Mouse (Mus musculus): ENCODE results near the gene Ddx39b.
A peak's percentile ranks its signal among the peaks of the same experiment; 100 is the strongest.

Ddx39b gene

DNA sequence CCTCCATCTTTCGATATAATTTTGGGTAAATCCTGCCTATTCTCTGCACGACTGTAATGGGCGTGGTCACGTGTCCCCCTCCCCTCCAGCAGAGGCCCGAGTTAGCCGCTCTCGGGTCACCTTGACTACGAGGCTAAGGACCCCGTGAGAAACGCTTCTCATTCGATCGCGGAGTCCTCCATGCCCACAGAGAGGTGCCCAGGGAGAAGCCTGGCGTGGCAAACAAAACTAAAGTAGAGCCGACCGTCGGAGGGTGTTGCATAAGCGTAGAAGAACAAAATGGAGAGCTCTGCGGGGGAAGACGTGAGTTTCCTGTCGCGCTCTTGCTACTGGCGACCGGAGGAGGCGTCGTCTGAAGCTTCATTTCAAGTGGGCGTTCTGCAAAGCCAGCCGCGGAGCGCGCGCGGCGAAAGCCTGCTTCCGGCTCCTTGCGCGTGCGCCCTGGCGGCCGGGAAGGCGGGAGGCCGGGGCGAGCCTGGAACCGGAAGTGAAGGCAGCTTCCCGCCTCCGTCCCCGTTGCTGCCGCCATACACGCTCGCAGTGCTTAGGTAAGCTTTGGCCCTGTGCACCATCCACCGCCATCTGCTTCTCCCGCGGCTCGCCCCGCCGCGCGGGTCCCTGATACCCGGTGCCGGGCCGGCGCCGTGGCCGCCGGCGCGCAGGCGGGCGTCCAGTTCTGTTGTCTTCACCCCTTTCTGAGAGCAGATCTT, at the start of gene Ddx39b:
Gene Ddx39b (plus strand): TSS at position 442 of the 710 bp plus-strand sequence.
- peak; percentile 97 for DNase-seq

DNA sequence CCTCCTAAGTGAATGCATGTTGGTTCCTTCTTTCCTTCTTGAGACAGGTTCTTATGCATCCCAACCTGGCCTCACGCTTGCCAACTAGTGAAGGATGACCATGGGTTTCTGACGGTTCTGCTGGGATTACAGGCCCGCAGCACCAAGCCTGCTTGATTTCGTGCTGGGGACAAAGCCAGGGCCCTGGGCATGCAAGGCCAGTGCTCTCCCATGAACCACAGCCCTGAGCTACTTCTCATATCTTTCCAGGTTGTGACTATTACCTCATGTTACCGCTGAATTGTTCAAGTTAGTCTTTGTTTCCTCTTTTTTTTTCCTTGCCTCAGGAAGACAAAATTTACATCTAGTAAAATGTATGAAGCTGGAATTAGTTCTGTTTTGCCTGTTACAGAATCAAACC, 48.6 kb upstream of the Ddx39b start:
- no peak for DNase-seq

- no peak for DNase-seq
Observed at GRCm38 (mm10) chr17:35193881-35194843, 47.4 kb upstream of the Ddx39b start, which contains the start of gene Ltb. Gene Ltb (plus strand): TSS chr17:35194439.

- DNase-seq = no peak
Observed at GRCm38 (mm10) chr17:35194844-35195630, 46.5 kb upstream of the Ddx39b start.

GRCm38 (mm10) chr17:35195631-35196320, 45.8 kb upstream of the Ddx39b start:
- peak; percentile 84 for DNase-seq

DNA sequence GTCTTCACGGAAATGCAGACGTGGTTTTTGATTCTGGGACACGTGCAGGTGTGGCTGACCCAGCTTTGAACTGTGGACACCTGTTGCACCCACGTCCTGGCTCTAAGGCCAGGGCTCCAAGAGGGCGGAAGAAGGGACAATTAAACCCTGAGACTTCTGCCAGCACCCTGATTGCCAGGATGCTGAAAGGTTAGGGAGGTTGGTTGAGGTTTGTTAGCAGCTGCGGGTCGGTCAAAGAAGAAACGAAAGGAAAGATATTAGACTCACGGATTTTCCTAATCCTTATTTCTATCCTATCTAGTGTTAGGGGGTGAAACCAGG, 45.3 kb upstream of the Ddx39b start:
- no peak for DNase-seq

DNA sequence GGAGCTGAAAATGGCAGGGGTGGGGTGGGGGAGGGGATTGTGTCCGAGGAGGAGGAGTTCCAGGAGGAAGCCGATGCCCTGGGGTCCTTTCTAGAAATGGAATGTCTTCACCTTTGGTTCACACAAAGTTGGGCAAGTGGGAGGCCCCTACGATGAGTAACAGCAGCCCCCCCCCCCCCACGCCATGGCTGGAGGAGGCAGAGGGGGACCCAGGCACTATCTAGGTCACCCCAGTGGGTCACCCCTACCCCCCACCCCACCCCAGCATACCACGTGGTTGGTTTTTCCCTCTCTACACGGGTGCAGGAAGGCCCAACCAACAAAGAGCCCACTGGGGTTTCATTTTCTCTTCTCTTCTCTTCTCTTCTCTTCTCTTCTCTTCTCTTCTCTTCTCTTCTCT, 44.4 kb upstream of the Ddx39b start:
- DNase-seq = no peak

DNA sequence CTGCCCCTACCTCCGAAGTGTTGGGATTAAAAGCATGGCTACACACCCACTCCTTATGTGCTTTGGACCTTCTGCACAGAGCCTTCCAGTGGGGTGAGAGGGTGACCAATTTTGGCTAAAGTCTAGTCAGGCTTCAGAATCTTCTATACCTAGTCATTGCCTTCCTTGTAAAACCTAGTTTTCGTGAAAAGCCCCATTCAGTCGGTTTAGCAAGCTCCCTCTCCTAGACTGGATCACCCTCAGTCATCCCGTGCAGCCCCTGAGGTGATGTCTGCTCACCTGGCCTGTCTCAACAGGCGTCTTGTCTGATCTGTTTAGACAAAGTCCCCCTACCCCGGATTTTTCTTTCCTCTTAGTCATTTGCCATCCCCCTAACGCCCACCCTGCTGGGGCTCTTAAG, 43.5 kb upstream of the Ddx39b start:
- DNase-seq = no peak

- DNase-seq = no peak
Observed at GRCm38 (mm10) chr17:35198946-35199345, 42.6 kb upstream of the Ddx39b start.

GRCm38 (mm10) chr17:35200398-35200797, 41.1 kb upstream of the Ddx39b start:
- no peak for DNase-seq

GRCm38 (mm10) chr17:35201128-35201527, 40.4 kb upstream of the Ddx39b start:
- DNase-seq = no peak

DNA sequence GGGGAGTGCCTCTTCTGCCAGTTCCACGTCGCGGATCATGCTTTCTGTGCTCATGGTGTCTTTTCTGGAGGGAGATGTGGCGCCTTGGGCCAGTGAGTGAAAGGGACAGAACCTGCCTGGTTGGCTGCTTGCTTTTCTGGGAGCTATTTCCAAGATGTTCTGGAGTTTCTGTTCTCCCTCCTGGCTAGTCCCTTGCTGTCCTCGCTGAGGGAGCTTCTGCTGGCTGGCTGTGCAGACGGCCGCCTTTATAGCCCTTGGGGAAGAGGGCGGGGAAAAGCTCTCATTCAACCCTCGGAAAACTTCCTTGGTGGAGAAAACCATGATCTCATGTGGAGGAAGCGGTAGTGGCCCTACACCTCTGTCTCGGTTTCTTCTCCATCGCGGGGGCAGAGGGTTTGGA, 39.8 kb upstream of the Ddx39b start, which contains the start of gene Tnf:
Gene Tnf (minus strand): TSS at position 221 of the 400 bp plus-strand sequence.
- DNase-seq = peak; percentile 54

DNA sequence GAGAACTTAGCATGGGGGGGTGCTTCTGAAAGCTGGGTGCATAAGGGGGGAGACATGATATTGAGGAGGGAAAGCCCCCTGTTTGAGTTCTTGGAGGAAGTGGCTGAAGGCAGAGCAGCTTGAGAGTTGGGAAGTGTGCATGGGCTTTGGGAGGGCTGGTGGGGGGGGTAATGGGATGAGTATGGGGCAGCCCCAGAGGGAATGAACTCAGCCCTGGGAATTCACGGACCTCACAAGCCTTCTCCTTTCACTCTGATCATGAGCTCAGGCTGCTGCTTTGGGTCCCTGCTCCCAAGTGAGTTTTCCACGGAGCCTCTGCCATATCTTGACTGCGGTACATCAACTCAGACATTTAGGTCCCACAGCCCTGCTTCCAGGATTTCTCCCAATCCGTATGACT, 39.1 kb upstream of the Ddx39b start:
- DNase-seq = no peak

GRCm38 (mm10) chr17:35204494-35205379, 36.8 kb upstream of the Ddx39b start, which contains the start of gene Lta:
Gene Lta (minus strand): TSS chr17:35205351.
- DNase-seq = no peak

GRCm38 (mm10) chr17:35205380-35205769, 36.2 kb upstream of the Ddx39b start:
- no peak for DNase-seq

GRCm38 (mm10) chr17:35209785-35210535, 31.6 kb upstream of the Ddx39b start:
- DNase-seq = no peak

- no peak for DNase-seq
Observed at GRCm38 (mm10) chr17:35210593-35210992, 31.0 kb upstream of the Ddx39b start.

DNA sequence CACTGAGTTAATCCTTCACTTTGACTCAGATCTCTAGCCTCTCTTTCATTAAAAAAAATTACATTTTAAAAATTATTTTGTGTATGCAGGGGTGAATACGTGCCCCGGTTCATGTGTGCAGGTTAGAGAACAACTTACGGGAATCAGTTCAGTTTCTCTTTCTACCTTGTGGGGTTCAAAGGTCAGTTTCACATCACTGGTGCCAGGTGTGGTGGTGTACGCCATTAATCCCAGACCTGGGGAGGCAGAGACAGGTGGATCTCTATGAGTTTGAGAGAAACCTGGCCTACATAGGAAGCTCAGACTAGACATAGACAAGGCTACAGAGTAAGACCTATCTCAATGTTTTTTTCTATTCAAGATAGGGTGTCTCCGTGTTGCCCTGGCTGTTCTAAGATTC, 28.5 kb upstream of the Ddx39b start:
- no peak for DNase-seq

GRCm38 (mm10) chr17:35218516-35219193, 22.9 kb upstream of the Ddx39b start:
- peak; percentile 63 for DNase-seq

- no peak for DNase-seq
Observed at GRCm38 (mm10) chr17:35219601-35220041, 21.9 kb upstream of the Ddx39b start.

Measured in kidney, postnatal 14 days (tissue).